Mouse (Mus musculus) Patski (cell line): ENCODE measurements around the gene Tango2. TPM values are rescaled to one million over a fixed set of nuclear protein-coding genes. Genes with fewer than 3 reads are reported as not detected.
"Not testable (repeated sequence)": the region's sequence is repeated elsewhere in the genome, so short reads cannot be mapped to it uniquely, and the experiment has no call there.

Experiments
- ATAC-seq: fragments of 100-300 bp; one replicate; pipeline ENCODE4 v1.8.0; 2021
- CTCF ChIA-PET: fragments of 350-600 bp; sonication (Branson Sonifier 250); formaldehyde crosslinking; loops from one replicate; lab custom pipeline; 2022; ENCODE audit warnings: inconsistent platforms; lab: Charles Lee
- POLR2A ChIA-PET: fragments of 350-600 bp; sonication (Branson Sonifier 250); formaldehyde crosslinking; loops from one replicate; lab custom pipeline; 2022; ENCODE audit warnings: antibody characterized with exemption, inconsistent platforms; lab: Charles Lee
- DNase-seq: peaks from one replicate; pipeline ENCODE4 v3.0.0-alpha.2; 2011; ENCODE audit warnings: low read depth, low spot score
- H3K27me3 ChIP-seq: fragments of 371-371 bp; one replicate; pipeline ENCODE4 v1.5.1; 2021
- CTCF ChIP-seq: fragments of 100-300 bp; IDR thresholded peaks from one replicate; pipeline ENCODE4 v1.5.1; 2021
- in situ Hi-C: fragments of 300-500 bp; cut with MboI; formaldehyde crosslinking; loops from 3 replicates; pipeline ENCODE4 v1.11.1; 2018; ENCODE audit warnings: low pct_unique_long_range_greater_than_20kb, mixed read lengths
- polyA plus RNA-seq: library from polyadenylated mRNA; unstranded; gene quantifications from one replicate; pipeline ENCODE4 v1.2.3, GENCODE M21; 2021

Gene Tango2
- polyA plus RNA-seq, 1 experiment from 2014 or later: 23.7 TPM

DNA sequence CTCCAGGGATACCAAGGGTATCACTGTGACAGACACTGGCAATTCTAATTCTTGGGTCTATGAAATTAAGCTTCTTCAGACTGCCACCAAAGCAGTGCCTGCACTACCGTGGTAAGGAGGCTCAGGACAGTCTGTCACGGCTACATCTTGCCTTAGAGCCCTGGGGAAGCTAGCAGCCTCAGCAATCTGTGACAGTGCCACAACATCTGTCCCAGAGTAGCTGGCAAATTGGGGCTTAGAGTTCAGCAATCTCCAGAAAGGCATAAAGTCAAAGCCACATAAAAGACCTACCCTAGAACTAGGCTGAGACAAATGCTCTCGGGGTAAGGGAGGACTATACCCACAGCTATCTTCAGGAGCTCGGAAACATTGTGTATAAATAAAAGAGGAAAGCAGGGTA is 22.2 kb downstream of the Tango2 start:
- no peak for TF ChIP-seq CTCF
- ChIA-PET CTCF (interaction anchor here (1.5 to 2.1 kb wide), 2 partner anchors 20 to 21 kb away, joined by 3 to 4 read pairs; no protein-coding TSS in a partner anchor), POLR2A (no interaction called here)
- DNase-seq (no peak), ATAC-seq (no peak)
- in situ Hi-C loops: no loop called here
- no peaks in the 10 kb centered on the region for H3K27me3 ChIP-seq

DNA sequence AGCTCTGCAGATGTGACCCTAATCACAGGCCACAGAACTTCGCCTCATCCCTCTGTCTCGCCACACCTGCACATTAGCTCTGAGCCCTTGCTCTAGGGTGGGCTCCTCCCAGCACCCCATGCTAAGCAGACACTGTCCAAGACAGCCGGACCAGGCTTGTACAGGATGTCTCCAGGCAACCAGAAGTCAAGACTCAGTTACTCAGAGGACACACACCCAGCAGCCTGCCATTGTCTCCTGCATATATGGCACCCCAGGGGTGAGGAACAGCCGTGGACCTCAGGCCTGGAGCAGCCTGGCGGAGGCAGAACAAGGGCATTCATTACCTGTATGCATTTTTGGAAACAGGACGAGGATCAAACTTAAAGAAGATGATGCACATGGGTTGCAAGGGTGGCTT is 23.9 kb downstream of the Tango2 start:
- in situ Hi-C loops: no loop called here

DNA sequence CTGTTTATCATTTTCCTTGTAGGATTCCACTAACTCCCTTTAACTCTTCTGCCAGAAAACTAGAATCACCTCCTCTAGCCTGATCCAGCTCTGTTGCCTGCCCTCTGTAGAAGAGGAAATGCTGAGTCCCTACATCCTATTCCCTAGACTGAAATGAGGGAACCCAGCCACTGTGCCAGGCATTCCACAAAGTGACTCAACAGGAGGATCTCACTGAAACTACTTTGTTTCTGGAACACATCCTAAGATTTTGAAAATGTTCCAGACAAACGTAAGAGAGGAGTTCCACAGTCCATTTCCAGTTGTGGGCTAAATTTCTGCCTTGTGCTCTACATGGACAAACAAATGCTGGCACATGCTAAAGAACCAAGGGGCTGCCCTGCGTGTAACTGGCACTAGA is 24.4 kb downstream of the Tango2 start:
- DNase-seq: no peak
- POLR2A ChIA-PET: no interaction called here
- TF ChIP-seq CTCF: no peak
- in situ Hi-C loops: no loop called here
- CTCF ChIA-PET: interaction anchor here (1.4 kb wide), 1 partner anchor 10 kb away, joined by 4 read pairs; no protein-coding TSS in a partner anchor
- ATAC-seq: no peak
- no peaks in the 10 kb centered on the region for H3K27me3 ChIP-seq

More for the DNA sequence above, 23.9 kb downstream of the Tango2 start:
- no peaks in the 10 kb centered on the region for H3K27me3 ChIP-seq
- DNase-seq: no peak
- no peak for ATAC-seq
- ChIA-PET CTCF (no interaction called here), POLR2A (no interaction called here)
- no peak for TF ChIP-seq CTCF

DNA sequence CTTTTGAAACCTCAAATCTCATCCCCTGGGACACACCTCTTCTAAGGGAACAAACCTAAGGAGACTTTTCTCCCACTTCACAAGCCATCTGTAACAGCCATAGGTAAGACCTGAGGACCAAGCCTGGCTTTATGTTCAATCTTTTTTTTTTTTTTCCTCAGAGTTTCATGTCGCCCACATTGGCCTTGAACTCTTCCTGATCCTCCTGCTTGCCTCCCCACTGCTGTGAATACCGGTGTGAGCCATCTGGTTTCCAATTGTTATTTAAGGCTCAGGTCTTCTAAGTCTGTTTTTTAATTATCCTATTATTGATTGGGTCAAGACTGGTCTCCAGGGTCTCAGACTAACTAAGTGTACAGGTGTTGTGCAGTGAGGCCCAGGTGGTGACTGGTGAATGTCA is 26.5 kb downstream of the Tango2 start:
- TF ChIP-seq CTCF: no peak
- H3K27me3 ChIP-seq: no peaks in the 10 kb centered on the region
- ATAC-seq (no peak), DNase-seq (no peak)
- in situ Hi-C loops: no loop called here
- POLR2A ChIA-PET: no interaction called here
- CTCF ChIA-PET: no interaction called here

DNA sequence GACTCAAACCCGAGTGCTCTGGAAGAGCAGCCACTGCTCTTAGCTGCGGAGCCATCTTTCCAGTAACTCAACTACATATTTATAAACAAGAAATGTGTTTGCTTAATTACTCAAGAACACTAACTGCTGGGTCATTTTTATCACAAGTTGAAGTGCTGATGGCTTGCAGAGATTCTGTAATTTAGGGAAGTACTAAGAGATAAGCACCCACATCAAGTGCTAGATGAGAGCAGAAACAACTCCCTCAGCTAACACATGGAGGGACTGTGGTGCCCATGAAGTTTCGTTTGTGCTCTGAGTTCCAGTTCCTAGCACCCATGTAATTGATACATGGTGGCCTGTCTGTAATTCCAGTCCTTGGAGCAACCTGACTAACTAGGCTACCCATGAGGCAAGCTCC is 28.9 kb downstream of the Tango2 start:
- in situ Hi-C loops: no loop called here
- DNase-seq (no peak), ATAC-seq (no peak)
- CTCF ChIA-PET: interaction anchor here (1.2 kb wide), 1 partner anchor 51 kb away, joined by 3 read pairs; no protein-coding TSS in a partner anchor
- no peak for TF ChIP-seq CTCF
- POLR2A ChIA-PET: interaction anchor here (0.5 kb wide), 1 partner anchor 57 kb away, joined by 4 read pairs; no protein-coding TSS in a partner anchor
- no peaks in the 10 kb centered on the region for H3K27me3 ChIP-seq

DNA sequence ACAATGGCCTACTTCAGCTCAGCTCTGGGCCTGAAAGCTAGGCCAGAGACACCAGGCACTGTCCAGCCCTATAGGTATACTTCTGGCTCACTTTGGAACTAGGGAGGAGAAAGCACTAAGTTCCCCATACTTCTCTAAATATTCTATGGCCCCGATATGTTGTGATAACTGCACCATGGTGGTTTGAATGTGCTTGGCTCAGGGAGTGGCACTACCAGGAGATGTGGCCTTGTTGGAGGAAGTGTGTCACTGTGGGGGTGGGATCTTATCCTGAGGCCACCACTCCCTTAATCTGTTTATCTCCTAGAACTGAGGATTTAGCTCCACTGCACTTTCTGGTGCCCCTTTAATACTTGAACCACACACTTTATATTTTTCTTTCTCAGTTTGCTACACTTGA is 39.7 kb downstream of the Tango2 start:
- in situ Hi-C loops: no loop called here
- CTCF ChIA-PET: no interaction called here

DNA sequence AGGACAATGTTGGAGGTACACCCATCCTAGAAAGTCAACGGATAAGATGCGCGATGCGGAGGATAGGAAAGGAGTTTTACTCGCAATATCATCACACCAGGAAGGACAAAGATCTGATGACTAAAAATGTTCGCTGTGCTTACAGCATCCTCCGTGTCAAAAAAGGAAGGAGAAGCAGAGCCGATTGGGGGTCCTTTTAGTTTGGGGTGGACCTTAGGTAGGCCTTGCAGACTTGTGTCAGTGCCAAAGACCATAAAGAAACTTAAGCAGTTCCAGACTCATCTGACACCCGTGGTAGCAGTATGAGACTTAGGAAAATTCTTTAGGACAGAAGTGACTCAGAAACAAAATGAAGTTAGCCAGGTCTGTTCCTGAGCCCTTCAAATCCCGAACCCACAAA is 58.3 kb downstream of the Tango2 start:
- POLR2A ChIA-PET, DNase-seq, H3K27me3 ChIP-seq, ATAC-seq, in situ Hi-C loops, CTCF ChIA-PET: not testable (repeated sequence)

More for the DNA sequence above, 39.7 kb downstream of the Tango2 start:
- no peak for DNase-seq
- no peak for ATAC-seq
- no peaks in the 10 kb centered on the region for H3K27me3 ChIP-seq
- TF ChIP-seq CTCF: no peak
- POLR2A ChIA-PET: no interaction called here

DNA sequence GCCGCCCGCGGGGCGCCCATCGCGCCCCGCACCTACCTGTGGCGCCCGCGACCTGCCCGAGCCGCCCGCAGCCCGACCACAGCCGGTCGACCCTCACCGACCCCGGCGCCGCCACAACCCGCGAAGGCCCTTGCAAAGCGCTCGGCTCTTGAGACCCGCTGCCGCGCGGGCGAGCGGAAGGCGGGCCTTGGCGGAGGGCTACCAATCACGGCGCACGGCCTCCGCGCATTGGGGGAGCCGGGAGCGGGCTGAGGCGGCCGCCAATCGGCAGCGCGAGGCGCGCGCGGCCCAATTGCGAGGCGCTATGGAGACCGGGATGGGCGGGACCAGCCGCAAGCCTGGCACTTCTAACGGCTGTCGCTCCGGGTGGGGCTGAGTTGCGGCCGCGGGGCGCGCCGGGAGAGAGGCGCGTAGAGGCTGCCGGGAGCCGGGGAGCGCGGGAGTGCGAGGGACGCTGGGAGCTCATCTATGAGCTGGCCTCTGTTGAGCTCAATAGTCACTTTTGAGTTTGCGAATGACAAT is 58.8 kb downstream of the Tango2 start, which contains the start of gene Dgcr8:
TSS of gene Dgcr8 (minus strand) at position 180 of the 522 bp plus-strand sequence.
- no peaks in the 10 kb centered on the region for H3K27me3 ChIP-seq
- in situ Hi-C loops: no loop called here
- POLR2A ChIA-PET: no interaction called here
- no peak for TF ChIP-seq CTCF
- ATAC-seq (peak; percentile 98), DNase-seq (peak; percentile 68)
- CTCF ChIA-PET: no interaction called here

DNA sequence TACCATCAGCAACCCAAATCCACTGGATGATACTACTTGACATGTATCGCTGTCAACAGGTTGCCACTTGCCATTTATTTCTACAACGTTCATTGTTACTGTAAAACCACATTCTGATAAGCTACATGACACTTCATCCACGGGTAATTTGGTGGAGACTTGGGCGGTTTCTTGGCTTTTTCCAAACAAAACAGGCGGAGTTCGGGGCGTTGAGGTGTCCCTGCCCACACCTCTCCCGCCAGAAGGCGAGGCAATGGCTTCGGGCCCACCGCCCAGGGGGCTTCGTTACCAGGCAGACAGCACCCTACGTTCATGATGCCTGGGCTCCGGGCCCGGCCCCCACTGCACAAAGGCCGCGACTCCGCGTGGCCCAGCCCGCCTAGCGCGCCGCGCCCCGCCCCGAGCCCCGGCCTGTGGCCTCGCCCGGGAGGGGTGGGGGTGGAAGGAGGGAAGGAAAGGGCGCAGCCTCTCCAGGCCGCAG is 59.3 kb downstream of the Tango2 start:
- ATAC-seq (peak; percentile 85), DNase-seq (no peak)
- ChIA-PET POLR2A (no interaction called here), CTCF (no interaction called here)
- no peaks in the 10 kb centered on the region for H3K27me3 ChIP-seq
- no peak for TF ChIP-seq CTCF
- in situ Hi-C loops: no loop called here

DNA sequence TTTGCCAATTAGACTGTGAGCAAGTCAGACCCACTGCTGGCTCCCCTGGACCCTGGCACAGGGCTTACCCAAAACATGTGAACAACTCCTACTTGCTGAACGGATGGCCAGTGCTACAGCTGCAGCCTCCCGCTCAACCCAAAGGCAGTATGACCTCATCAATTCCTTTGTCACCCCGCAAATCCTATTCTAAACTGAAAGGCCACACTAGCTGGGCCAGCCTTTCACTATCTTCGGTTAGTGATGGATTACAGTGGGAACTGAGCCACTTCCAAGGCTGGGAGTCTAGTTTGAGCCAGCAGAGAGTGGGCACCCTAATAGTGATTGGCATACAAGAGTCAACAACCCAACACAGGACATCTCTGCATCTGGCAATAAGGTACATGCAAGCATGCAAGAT is 59.7 kb downstream of the Tango2 start:
- ATAC-seq: no peak
- POLR2A ChIA-PET: no interaction called here
- no peak for DNase-seq
- H3K27me3 ChIP-seq: no peaks in the 10 kb centered on the region
- CTCF ChIA-PET: no interaction called here
- in situ Hi-C loops: no loop called here
- TF ChIP-seq CTCF: no peak

DNA sequence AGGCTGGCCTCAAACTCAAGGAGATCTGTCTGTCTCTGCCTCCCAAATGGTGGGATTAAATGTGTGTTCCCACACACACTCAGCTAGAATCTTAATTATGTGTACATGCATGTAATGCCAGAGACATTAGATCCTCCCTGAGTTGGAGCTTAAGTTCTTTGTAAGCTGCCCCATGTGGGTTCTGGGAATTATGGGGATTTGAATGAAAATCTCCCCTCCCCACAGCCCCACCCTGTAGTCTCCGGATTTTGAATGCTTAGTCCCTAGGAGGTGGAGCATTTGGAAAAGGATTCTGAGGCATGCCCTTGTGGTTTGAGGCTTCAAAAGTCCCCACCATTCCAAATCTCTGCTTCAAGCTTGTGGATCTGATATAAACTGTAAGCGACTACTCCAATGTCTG is 72.7 kb downstream of the Tango2 start:
- ChIA-PET CTCF (interaction anchor here (1.3 to 3.1 kb wide), 2 partner anchors 9 to 12 kb away, joined by 5 to 11 read pairs; no protein-coding TSS in a partner anchor), POLR2A (no interaction called here)
- no peak for ATAC-seq
- TF ChIP-seq CTCF: no peak
- H3K27me3 ChIP-seq: no peaks in the 10 kb centered on the region
- in situ Hi-C loops: no loop called here
- DNase-seq: no peak
